Mouse (Mus musculus): ENCODE results near the gene Lcn2.
A peak's percentile ranks its signal among the peaks of the same experiment; 100 is the strongest.
"Not testable (repeated sequence)": the region's sequence is repeated elsewhere in the genome, so short reads cannot be mapped to it uniquely, and the experiment has no call there.

The Lcn2 gene

GRCm38 (mm10) chr2:32367315-32367714 lies 20.7 kb downstream of the Lcn2 start:
- DNase-seq (ENCODE audit: low spot score): no peak

- no peak for DNase-seq (ENCODE audit: low spot score)
Observed at GRCm38 (mm10) chr2:32364121-32364520, 23.9 kb downstream of the Lcn2 start.

- DNase-seq (ENCODE audit: low spot score): peak; percentile 54
Observed at GRCm38 (mm10) chr2:32363376-32364106, 24.5 kb downstream of the Lcn2 start.

- peak; percentile 84 for DNase-seq (ENCODE audit: low spot score)
Observed at GRCm38 (mm10) chr2:32362817-32363340, 25.2 kb downstream of the Lcn2 start.

GRCm38 (mm10) chr2:32362274-32362673 lies 25.8 kb downstream of the Lcn2 start:
- DNase-seq (ENCODE audit: low spot score): not testable (repeated sequence)

GRCm38 (mm10) chr2:32361437-32361836 lies 26.6 kb downstream of the Lcn2 start:
- peak; percentile 73 for DNase-seq (ENCODE audit: low spot score)

GRCm38 (mm10) chr2:32360741-32361140 lies 27.3 kb downstream of the Lcn2 start:
- peak; percentile 91 for DNase-seq (ENCODE audit: low spot score)

- DNase-seq (ENCODE audit: low spot score): no peak
Observed at GRCm38 (mm10) chr2:32358381-32358780, 29.7 kb downstream of the Lcn2 start.

GRCm38 (mm10) chr2:32357710-32358109 lies 30.3 kb downstream of the Lcn2 start:
- DNase-seq (ENCODE audit: low spot score): no peak

- DNase-seq (ENCODE audit: low spot score): no peak
Observed at GRCm38 (mm10) chr2:32356216-32356615, 31.8 kb downstream of the Lcn2 start.

GRCm38 (mm10) chr2:32354336-32354895 lies 33.6 kb downstream of the Lcn2 start:
- DNase-seq (ENCODE audit: low spot score): no peak

GRCm38 (mm10) chr2:32353836-32354235 lies 34.2 kb downstream of the Lcn2 start:
- DNase-seq (ENCODE audit: low spot score): no peak

- peak; percentile 92 for DNase-seq (ENCODE audit: low spot score)
Observed at GRCm38 (mm10) chr2:32353007-32353542, 35.0 kb downstream of the Lcn2 start, which contains the start of gene Dnm1. Dnm1 (minus strand) TSS chr2:32353338.

- peak; percentile 56 for DNase-seq (ENCODE audit: low spot score)
Observed at GRCm38 (mm10) chr2:32352151-32353006, 35.7 kb downstream of the Lcn2 start, which contains the start of gene Ciz1. Ciz1 (plus strand) TSS chr2:32352327.

GRCm38 (mm10) chr2:32351471-32351961 lies 36.5 kb downstream of the Lcn2 start:
- DNase-seq (ENCODE audit: low spot score): no peak

GRCm38 (mm10) chr2:32350471-32351051 lies 37.5 kb downstream of the Lcn2 start:
- DNase-seq (ENCODE audit: low spot score): no peak

GRCm38 (mm10) chr2:32349625-32350255 lies 38.3 kb downstream of the Lcn2 start:
- no peak for DNase-seq (ENCODE audit: low spot score)

GRCm38 (mm10) chr2:32348311-32348710 lies 39.7 kb downstream of the Lcn2 start:
- no peak for DNase-seq (ENCODE audit: low spot score)

- no peak for DNase-seq (ENCODE audit: low spot score)
Observed at GRCm38 (mm10) chr2:32347019-32347418, 41.0 kb downstream of the Lcn2 start.

- DNase-seq (ENCODE audit: low spot score): no peak
Observed at GRCm38 (mm10) chr2:32344598-32345321, 43.3 kb downstream of the Lcn2 start.
